Mouse (Mus musculus) cerebral cortex, adult 2 months (tissue): ENCODE results near the gene Pdss2.

Source experiments
- WGBS: fragments of 180-500 bp; shearing (Covaris S2); methylation state at CpG from one replicate; pipeline ENCODE4 v1.1.7; 2018; 5-methylcytosine and 5-hydroxymethylcytosine counted together

Gene Pdss2

GRCm38 (mm10) chr10:43312211-43312610 is 90.9 kb downstream of the Pdss2 start:
- WGBS, result 53% methylated on average over 2 of the region's 2 CpGs

GRCm38 (mm10) chr10:43312658-43313417 is 91.6 kb downstream of the Pdss2 start:
- WGBS, result 71% methylated on average over 7 of the region's 7 CpGs

DNA sequence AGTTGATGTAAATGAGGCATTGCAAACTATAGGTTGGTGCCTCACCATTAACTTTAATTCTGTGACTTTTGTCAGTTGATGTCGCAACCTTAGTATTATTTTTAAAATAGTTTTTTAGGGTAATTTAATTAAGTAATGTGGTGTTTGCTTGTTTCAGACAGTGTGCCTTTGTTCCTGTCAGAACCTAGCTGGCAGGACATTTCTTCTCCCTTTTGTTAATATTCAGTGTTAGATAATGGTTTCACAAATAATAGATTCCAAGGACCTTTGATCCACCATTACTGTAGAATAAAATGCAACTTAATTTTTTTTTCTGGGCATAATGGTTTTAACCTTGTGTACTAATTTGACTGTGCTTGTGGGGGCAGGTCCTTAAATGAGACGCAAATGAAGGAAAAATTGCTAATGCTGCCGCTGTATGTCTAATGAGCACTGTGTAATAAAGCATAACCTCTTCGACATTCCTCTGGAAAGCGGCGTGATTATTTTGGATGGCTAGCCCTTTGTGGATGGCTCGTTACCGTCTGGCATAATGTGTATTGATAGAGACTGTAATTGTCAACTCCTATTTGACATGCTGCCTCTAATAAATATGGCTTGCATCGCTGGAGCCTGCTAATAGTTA is 96.2 kb downstream of the Pdss2 start:
- WGBS, result 63% methylated on average over 9 of the region's 9 CpGs

GRCm38 (mm10) chr10:43321019-43321418 is 99.7 kb downstream of the Pdss2 start:
- 97% methylated on average over 5 of the region's 5 CpGs for WGBS

GRCm38 (mm10) chr10:43322446-43323178 is 101.3 kb downstream of the Pdss2 start:
- 36% methylated on average over 9 of the region's 9 CpGs for WGBS

DNA sequence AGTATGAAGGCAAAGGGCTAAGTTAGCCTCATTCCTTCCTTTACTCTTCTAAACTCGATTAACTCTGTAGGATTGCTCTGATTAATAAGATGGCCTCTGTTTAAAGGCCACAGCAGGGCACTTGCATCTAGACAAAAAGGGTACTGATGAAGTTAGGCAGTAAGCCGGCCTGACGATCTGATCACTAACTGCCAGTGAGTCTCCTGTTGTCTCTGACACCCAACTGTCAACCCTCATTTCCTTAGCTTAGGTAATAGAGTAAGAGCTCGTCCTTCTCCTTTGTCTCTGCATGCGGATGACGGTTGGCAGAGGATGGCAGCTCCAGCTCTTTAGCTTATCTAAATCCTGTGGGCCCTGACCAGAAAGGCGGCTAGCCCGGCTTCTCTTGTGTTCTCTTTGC is 102.1 kb downstream of the Pdss2 start:
- WGBS, result 72% methylated on average over 8 of the region's 8 CpGs

DNA sequence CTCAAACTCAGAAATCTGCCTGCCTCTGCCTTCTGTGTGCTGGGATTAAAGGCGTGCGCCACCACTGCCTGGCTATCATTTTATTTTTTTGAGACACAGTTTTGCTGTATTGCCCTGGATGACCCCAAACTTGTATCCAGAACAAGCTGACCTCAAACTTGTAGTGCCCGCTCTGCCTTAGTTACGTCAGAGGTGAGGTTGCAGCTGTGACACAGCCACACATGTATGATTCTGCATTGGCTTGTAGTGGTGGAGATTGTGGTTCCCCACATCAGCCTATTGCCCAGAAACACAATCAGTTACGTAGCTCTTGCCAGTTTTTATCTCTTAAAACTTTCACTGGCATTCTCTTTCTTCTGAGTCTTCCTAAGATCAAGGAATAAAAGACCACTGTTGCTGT is 108.5 kb downstream of the Pdss2 start:
- 97% methylated on average over 5 of the region's 5 CpGs for WGBS

- 58% methylated on average over 4 of the region's 4 CpGs for WGBS
Measured at GRCm38 (mm10) chr10:43330691-43331090, 109.4 kb downstream of the Pdss2 start.

GRCm38 (mm10) chr10:43331931-43332701 is 110.8 kb downstream of the Pdss2 start:
- WGBS, result 70% methylated on average over 15 of the region's 15 CpGs

- WGBS, result 95% methylated on average over 4 of the region's 4 CpGs
Measured at GRCm38 (mm10) chr10:43335874-43336273, 114.6 kb downstream of the Pdss2 start.

DNA sequence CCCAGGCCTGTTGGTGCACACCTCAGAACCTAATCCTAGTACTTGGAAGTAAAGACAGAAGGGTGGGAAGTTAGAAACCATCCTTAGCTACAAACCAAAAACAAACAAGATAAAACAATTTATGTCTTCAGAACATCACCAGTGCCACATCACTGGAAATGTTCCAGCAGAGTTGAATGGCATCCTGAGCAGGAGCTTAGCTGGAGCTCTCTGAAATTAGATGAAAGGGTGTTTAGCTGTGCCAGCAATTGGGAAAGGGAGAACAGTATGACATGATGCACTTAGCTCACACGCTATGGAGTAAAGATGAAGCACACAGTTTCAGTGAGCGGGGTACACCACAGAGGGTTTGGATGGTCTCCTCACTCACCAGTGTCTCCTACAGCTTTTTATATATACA is 115.8 kb downstream of the Pdss2 start:
- 91% methylated on average over 2 of the region's 2 CpGs for WGBS

- WGBS, result 82% methylated on average over 10 of the region's 10 CpGs
Measured at GRCm38 (mm10) chr10:43339811-43340210, 118.5 kb downstream of the Pdss2 start.

GRCm38 (mm10) chr10:43349718-43350117 is 128.4 kb downstream of the Pdss2 start:
- 72% methylated on average over 2 of the region's 2 CpGs for WGBS

DNA sequence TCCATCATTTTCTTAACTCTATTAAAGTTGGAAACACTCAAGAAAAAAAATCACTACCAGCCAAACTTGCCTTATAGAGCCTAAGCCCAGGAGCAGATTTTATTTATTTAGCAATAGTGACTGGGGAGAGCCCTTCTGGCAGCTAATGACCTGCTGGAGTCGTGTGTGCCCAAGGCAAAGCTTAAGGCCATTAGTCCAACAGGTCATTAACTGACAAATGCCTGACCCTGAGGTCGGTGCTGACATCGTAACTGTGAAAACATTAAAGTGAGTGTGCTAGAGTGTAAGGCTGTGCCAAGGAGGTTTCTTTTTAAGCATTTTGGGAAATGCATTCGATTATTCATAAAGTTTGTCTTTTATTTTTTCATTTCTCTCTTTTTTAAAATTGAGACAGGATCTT is 136.6 kb downstream of the Pdss2 start:
- 77% methylated on average over 4 of the region's 4 CpGs for WGBS

- WGBS, result 75% methylated on average over 6 of the region's 6 CpGs
Measured at GRCm38 (mm10) chr10:43362947-43363346, 141.7 kb downstream of the Pdss2 start.

DNA sequence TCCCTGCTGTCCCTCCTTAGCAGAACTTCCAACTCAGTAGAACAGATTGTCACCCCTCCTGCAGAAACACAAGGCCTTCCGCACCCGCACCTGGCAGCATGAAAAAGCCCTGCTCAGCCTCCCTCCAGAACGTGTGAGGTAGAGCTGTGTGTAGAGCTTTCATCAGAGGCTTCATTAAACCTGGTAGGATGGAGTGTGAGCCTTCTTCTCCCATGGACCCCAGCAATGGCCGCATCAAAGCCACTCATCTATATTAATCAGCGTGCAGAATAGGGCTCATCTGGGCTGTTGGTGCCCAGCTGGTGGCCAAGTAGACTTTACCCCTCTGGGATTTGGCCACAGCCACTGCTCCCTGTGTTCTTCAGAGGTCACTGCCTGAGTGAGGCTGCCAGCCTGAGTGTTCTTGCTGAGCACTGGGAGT is 142.2 kb downstream of the Pdss2 start:
- 78% methylated on average over 5 of the region's 5 CpGs for WGBS

- 84% methylated on average over 4 of the region's 4 CpGs for WGBS
Measured at GRCm38 (mm10) chr10:43365909-43366308, 144.6 kb downstream of the Pdss2 start.

GRCm38 (mm10) chr10:43368611-43369010 is 147.3 kb downstream of the Pdss2 start:
- 94% methylated on average over 5 of the region's 5 CpGs for WGBS

GRCm38 (mm10) chr10:43372315-43372714 is 151.0 kb downstream of the Pdss2 start:
- 60% methylated on average over 7 of the region's 7 CpGs for WGBS

DNA sequence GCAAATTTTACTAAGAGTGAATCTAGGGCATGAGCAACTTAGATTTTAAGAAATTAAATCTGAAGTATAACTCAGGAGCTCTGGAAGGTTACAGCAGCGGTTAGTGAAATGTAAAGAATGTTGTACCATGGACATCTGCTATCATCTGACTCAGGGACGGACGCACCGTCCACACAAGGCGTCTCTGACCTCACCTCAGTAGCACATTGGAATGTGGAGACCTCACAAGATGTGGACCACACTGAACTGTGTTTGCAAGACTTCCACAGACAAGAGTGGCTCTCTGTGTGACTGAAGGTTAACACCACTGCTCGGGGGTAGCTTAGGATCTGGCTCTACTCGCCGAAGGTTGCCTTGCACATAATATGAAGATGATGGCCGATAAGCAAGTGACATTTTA is 151.7 kb downstream of the Pdss2 start:
- 96% methylated on average over 9 of the region's 9 CpGs for WGBS

DNA sequence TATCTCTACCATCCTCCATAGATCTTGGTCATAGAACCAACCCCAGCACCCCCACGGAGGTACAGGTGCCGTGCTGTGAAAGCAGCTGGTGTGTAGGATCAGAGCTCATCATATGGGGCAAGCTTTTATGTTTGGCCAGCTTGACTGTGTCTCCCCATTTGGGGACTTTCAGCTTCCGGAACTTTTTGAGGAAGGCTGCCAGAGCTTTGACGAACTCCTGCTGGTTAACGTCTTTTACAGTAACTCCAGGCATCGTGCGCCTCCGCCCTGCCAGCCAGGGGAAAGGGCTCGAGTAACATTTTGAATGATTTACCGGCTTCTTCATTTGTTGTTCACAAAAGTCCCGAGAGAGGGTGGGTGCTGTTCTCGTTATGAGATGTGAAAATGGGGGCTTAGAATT is 152.4 kb downstream of the Pdss2 start:
- WGBS, result 82% methylated on average over 12 of the region's 12 CpGs

GRCm38 (mm10) chr10:43375286-43375685 is 154.0 kb downstream of the Pdss2 start:
- 72% methylated on average over 4 of the region's 4 CpGs for WGBS
